Mouse (Mus musculus): ENCODE measurements around the gene Prickle1.

- no peak for TF ChIP-seq POLR2A (IDR thresholded peaks at IDR 0.05; ENCODE audit: borderline replicate concordance, insufficient read depth, low read length)
- no peak for TF ChIP-seq CTCF (IDR thresholded peaks at IDR 0.05; ENCODE audit: borderline replicate concordance, insufficient read depth, low read depth, low read length)
These were observed 594 bp upstream of the Prickle1 start for GRCm38 (mm10) chr15:93596285-93596684.

All from cerebellum, adult 2 months (tissue).